Comparison of ENCODE assay signal across 21 mouse cellular contexts in the genomic region with DNA sequence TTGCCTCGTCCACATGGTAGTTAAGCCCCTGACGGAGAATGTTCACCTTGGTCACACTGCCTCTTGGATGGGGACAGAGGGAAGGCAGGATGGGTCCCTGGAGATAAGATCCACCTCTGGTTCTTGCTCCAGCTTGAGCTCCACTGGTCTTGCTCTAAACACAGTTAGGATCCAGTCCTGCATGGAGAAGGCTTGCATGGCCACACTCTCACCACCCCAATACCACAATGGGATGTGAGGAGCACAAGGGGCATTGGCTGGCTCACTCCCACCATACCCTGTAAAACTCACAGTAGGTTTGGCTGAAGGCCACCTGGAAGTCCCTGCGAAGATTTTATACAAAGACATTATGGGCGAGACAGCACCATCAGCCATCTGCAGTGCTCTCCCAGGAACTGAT. TPM values are rescaled to one million over a fixed set of nuclear protein-coding genes. Genes with fewer than 3 reads are reported as not detected.
DNase-seq lines count a peak whose midpoint lies in the region; ATAC-seq lines count a peak whose summit lies in the region.
"Had no signal": no experiment of that assay in that cellular context is flagged by ENCODE, and none has a peak within 500 bp of the region (broad histone marks: within the 10 kb centered on the region; RNA-seq: fewer than 3 reads in every experiment).

No protein-coding gene starts in this region.

- no peaks in the 10 kb centered on the region; the same call in 1 of the 2 replicates for H3K36me3 ChIP-seq in heart, embryonic 11.5 days (ENCODE audit: control insufficient read depth, insufficient read depth, low read length)

- no peaks in the 10 kb centered on the region for H3K27me3 ChIP-seq in heart, embryonic 11.5 days (ENCODE audit: control insufficient read depth, insufficient read depth, low read length)
- H3K27me3 ChIP-seq: embryonic facial prominence, embryonic 13.5 days; neural tube, embryonic 12.5 days had no signal

- ATAC-seq in cerebellum, adult (ENCODE audit: insufficient number of reproducible peaks, low FRiP score, low TSS enrichment), result no peak
- ATAC-seq in heart, embryonic 11.5 days (replicated peaks; ENCODE audit: insufficient number of reproducible peaks, low FRiP score, low TSS enrichment), result no peak
- ATAC-seq: activated CD4-positive, CD25-positive, alpha-beta regulatory T cell, adult 4 months; hindbrain, postnatal 0 days; intestine, postnatal 0 days had no signal

- H3K4me3 ChIP-seq in heart, embryonic 11.5 days (ENCODE audit: low read depth, low read length), result no peak overlapping the region
- H3K4me3 ChIP-seq: embryonic facial prominence, embryonic 13.5 days; hindbrain, embryonic 10.5 days; neural tube, embryonic 12.5 days had no signal

- H3K4me1 ChIP-seq in heart, embryonic 11.5 days (ENCODE audit: control insufficient read depth, insufficient read depth, low read length), result no peaks in the 10 kb centered on the region
- H3K4me1 ChIP-seq: embryonic facial prominence, embryonic 13.5 days; hindbrain, embryonic 10.5 days; neural tube, embryonic 12.5 days had no signal

- no peak overlapping the region for H3K4me2 ChIP-seq in heart, embryonic 11.5 days
- H3K4me2 ChIP-seq: embryonic facial prominence, embryonic 13.5 days; neural tube, embryonic 12.5 days had no signal

- WGBS in heart, embryonic 11.5 days (ENCODE audit: insufficient replicate concordance), result 82% methylated on average over 4 of the region's 4 CpGs

- no peaks in the 10 kb centered on the region for H3K9me3 ChIP-seq in heart, embryonic 11.5 days (replicated peaks; ENCODE audit: control insufficient read depth, low read length)
- H3K9me3 ChIP-seq: embryonic facial prominence, embryonic 13.5 days; G1E; hindbrain, embryonic 10.5 days; neural tube, embryonic 12.5 days had no signal

- intact Hi-C loops in heart, postnatal 36 days (cut with DNase I), result no loop called here

- no peak overlapping the region for H3K9ac ChIP-seq in heart, embryonic 11.5 days (ENCODE audit: low read depth, low read length)
- H3K9ac ChIP-seq: embryonic facial prominence, embryonic 13.5 days; neural tube, embryonic 12.5 days had no signal

- no peak overlapping the region for H3K27ac ChIP-seq in heart, embryonic 11.5 days (ENCODE audit: low read depth, low read length)
- H3K27ac ChIP-seq: embryonic facial prominence, embryonic 13.5 days; hindbrain, embryonic 10.5 days; hindbrain, postnatal 0 days; neural tube, embryonic 12.5 days had no signal

- peak; percentile 1 for DNase-seq in cerebellum, adult 9-10 months
- DNase-seq in heart, postnatal 36 days, result peak; percentile 1 to 3
- DNase-seq in left cerebral cortex, adult 11 months (ENCODE audit: low spot score), result peak; percentile 0
- no peak for DNase-seq in left cerebral cortex, adult 18-20 months (ENCODE audit: low spot score in 2 of 2)
- peak; percentile 1 for DNase-seq in ovary, adult 18-20 months (ENCODE audit: low spot score)
- DNase-seq in ovary, postnatal 14 days (ENCODE audit: low spot score), result no peak
- DNase-seq: adrenal gland, postnatal 25 days; left cerebral cortex, postnatal 4 days; liver; lung, postnatal 14 days; spleen, adult 18-20 months; thymus, postnatal 25 days had no signal

RNA-seq across cellular contexts. Expression of a gene that starts 17.1 kb away (rescaled TPM):
- total RNA-seq in heart, postnatal 36 days (2021), result 10 to 100 TPM; 12.0 to 12.2 TPM
- 9.2 and 10.2 TPM in 2 replicates for polyA plus RNA-seq in heart, embryonic 11.5 days (2014; fragmentation: Nextera tagmentation; extraction: Ambion mirVana)
- total RNA-seq in left cerebral cortex, adult 18-20 months (2021), result 100 to 1,000 TPM; 124 to 128 TPM

RNA-seq across cellular contexts. Expression of a gene that starts 17.2 kb away (rescaled TPM):
- total RNA-seq in heart, postnatal 36 days (2021), result 10 to 100 TPM; 12.7 to 13.1 TPM
- 30.6 and 32.9 TPM in 2 replicates for polyA plus RNA-seq in heart, embryonic 11.5 days (2014; fragmentation: Nextera tagmentation; extraction: Ambion mirVana)
- 10 to 100 TPM; 54.9 to 58.6 TPM for total RNA-seq in left cerebral cortex, adult 18-20 months (2021)

RNA-seq across cellular contexts. Expression of a gene that starts 34.9 kb away (rescaled TPM):
- 10 to 100 TPM; 49.4 to 56.0 TPM for total RNA-seq in heart, postnatal 36 days (2021)
- polyA plus RNA-seq in heart, embryonic 11.5 days (2014; fragmentation: Nextera tagmentation; extraction: Ambion mirVana), result 89.5 and 91.6 TPM in 2 replicates
- 10 to 100 TPM; 67.6 to 70.3 TPM for total RNA-seq in left cerebral cortex, adult 18-20 months (2021)

RNA-seq across cellular contexts. Expression of a gene that starts 39.4 kb away (rescaled TPM):
- 10 to 100 TPM; 15.7 to 18.8 TPM for total RNA-seq in heart, postnatal 36 days (2021)
- polyA plus RNA-seq in heart, embryonic 11.5 days (2014; fragmentation: Nextera tagmentation; extraction: Ambion mirVana), result 40.7 and 45.6 TPM in 2 replicates
- 10 to 100 TPM; 31.7 to 33.9 TPM for total RNA-seq in left cerebral cortex, adult 18-20 months (2021)

RNA-seq across cellular contexts. Expression of a gene that starts 39.5 kb away (rescaled TPM):
- total RNA-seq in heart, postnatal 36 days (2021), result 10 to 100 TPM in 1 of 2 experiments, 1 to 10 TPM in 1; 9.5 to 11.7 TPM
- 12.2 and 12.8 TPM in 2 replicates for polyA plus RNA-seq in heart, embryonic 11.5 days (2014; fragmentation: Nextera tagmentation; extraction: Ambion mirVana)
- 10 to 100 TPM; 23.1 to 33.8 TPM for total RNA-seq in left cerebral cortex, adult 18-20 months (2021)

Comparison
In these comparisons a context has a peak if more than half of its experiments do, and no peak if none do; other contexts are left out.
1. DNase-seq: peak in cerebellum, adult 9-10 months (single experiment), heart, postnatal 36 days (2 of 2), left cerebral cortex, adult 11 months (single experiment) and ovary, adult 18-20 months (single experiment); none in left cerebral cortex, adult 18-20 months (0 of 2) and ovary, postnatal 14 days (single experiment).
2. RNA of a gene that starts 17.1 kb away (total RNA-seq): 124 to 128 TPM in left cerebral cortex, adult 18-20 months; 12.0 to 12.2 TPM in heart, postnatal 36 days; every median in the first group is over 4 times any median in the second.